Mouse (Mus musculus): ENCODE measurements at regions not wholly inside any gene's neighbourhood (a gene's known extent, or its start where the extent isn't known, plus 50 kb on each side); places are given as distances from the start of the nearest gene placed in this dataset.

DNA sequence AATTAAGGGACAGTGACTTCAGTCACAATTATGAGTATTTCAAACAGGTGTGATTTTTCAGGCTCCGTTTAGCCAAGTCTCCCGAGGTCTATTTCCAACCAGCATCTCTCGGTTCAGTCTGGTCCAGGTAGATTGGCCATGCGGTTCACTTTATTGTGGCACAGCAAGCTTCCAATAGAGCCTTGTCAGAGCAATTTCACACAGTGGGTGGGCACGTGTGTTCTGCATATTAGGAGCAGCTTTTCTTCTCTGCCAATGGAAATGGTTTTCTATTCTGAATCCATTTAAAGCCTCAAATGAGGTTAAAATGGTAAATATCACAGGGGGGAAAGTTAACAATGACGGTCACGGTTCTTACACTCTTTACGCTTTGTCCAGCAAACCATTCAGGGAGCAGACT lies 138.3 kb downstream of the Nsun3 start:
- no peak for ATAC-seq (replicated peaks; ENCODE audit: low FRiP score, low read depth)
- no peak overlapping the region for H3K4me3 ChIP-seq (replicated peaks; ENCODE audit: low read depth, low read length)
- no peak overlapping the region for H3K27ac ChIP-seq
- no peak for DNase-seq (ENCODE audit: low spot score)
- H3K4me2 ChIP-seq (ENCODE audit: low read length), result no peak overlapping the region
- H3K4me1 ChIP-seq (replicated peaks; ENCODE audit: insufficient read depth, low read length), result no peaks in the 10 kb centered on the region
- no peak for TF ChIP-seq CTCF (IDR thresholded peaks at IDR 0.05; ENCODE audit: low read depth)
- 78% methylated on average over 8 of the region's 8 CpGs for WGBS
- no peaks in the 10 kb centered on the region for H3K9me3 ChIP-seq (replicated peaks; ENCODE audit: low read length)
- H3K36me3 ChIP-seq (ENCODE audit: insufficient read depth, low read length), result no peaks in the 10 kb centered on the region
- no peak overlapping the region for H3K9ac ChIP-seq (ENCODE audit: low read depth, low read length)
- H3K27me3 ChIP-seq (ENCODE audit: insufficient read depth, low read length), result no peaks in the 10 kb centered on the region

DNA sequence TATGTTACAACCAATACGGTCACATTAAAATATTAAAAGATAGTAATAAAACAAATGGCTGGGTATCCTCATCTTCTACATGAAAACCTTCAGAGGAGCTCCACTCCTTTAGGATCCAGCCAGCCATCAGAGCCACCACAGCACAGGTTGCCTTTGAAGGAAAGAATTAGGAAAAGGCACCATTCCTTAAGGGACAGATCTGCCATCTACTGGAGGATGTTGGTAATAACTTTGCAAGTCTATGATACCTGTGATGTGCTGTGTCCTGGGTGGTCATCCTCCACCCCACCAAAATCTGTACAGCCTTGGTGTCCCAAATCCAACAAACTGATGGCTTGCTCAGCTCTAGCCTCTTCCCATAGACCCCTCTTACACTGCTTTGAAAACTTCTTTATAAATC lies 140.5 kb downstream of the Nsun3 start:
- Histone ChIP-seq H3K9ac (ENCODE audit: low read depth, low read length) (no peak overlapping the region), H3K27me3 (ENCODE audit: insufficient read depth, low read length) (no peaks in the 10 kb centered on the region), H3K4me2 (ENCODE audit: low read length) (no peak overlapping the region), H3K4me3 (replicated peaks; ENCODE audit: low read depth, low read length) (no peak overlapping the region), H3K9me3 (replicated peaks; ENCODE audit: low read length) (no peaks in the 10 kb centered on the region), H3K4me1 (replicated peaks; ENCODE audit: insufficient read depth, low read length) (no peaks in the 10 kb centered on the region), H3K27ac (no peak overlapping the region), H3K36me3 (ENCODE audit: insufficient read depth, low read length) (no peaks in the 10 kb centered on the region)
- WGBS, result 81% methylated on average over 1 of the region's 1 CpGs
- TF ChIP-seq CTCF (IDR thresholded peaks at IDR 0.05; ENCODE audit: low read depth), result peak; percentile 72
- ATAC-seq (replicated peaks; ENCODE audit: low FRiP score, low read depth), result 0 out of 2 replicates have a peak, but pooled peaks have one; percentile 21
- DNase-seq (ENCODE audit: low spot score), result peak; percentile 61

DNA sequence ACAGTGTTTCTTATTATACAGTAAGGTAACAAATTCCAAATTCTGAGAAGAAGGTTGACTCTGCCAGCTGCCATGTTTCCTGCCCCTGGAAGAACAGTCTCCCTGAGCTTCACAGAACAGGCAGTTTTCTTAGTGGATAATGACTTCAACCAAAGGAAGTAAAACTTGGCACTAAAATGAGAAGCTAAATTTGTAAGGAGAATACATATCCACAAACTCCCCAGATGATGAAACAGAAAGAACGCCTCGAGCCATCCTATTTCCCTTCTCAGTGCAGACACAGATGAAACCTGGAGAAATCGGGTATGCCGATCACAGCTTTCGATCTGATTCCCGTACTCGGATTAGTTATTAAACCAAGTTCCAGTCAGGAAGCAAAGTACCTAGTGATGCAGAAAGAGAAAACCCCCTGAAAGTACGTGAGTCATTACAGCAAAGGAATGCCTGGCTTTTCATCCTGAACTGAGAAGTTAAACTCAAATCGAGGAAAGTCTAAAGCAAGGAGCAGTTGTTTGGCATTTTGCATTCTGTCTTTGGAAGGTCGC lies 143.7 kb downstream of the Nsun3 start:
- Histone ChIP-seq H3K36me3 (ENCODE audit: insufficient read depth, low read length) (no peaks in the 10 kb centered on the region), H3K9me3 (replicated peaks; ENCODE audit: low read length) (no peaks in the 10 kb centered on the region), H3K27me3 (ENCODE audit: insufficient read depth, low read length) (no peaks in the 10 kb centered on the region), H3K9ac (ENCODE audit: low read depth, low read length) (no peak overlapping the region), H3K27ac (peak overlapping the region; percentile 42; the same call in 1 of the 2 replicates), H3K4me3 (replicated peaks; ENCODE audit: low read depth, low read length) (no peak overlapping the region), H3K4me2 (ENCODE audit: low read length) (peak overlapping the region; percentile 23; the same call in 1 of the 2 replicates), H3K4me1 (replicated peaks; ENCODE audit: insufficient read depth, low read length) (no peaks in the 10 kb centered on the region)
- no peak for TF ChIP-seq CTCF (IDR thresholded peaks at IDR 0.05; ENCODE audit: low read depth)
- 58% methylated on average over 10 of the region's 10 CpGs for WGBS
- DNase-seq (ENCODE audit: low spot score) (no peak), ATAC-seq (replicated peaks; ENCODE audit: low FRiP score, low read depth) (no peak; the same call in 1 of the 2 replicates)

GRCm38 (mm10) chr16:62623938-62624337 lies 162.7 kb downstream of the Nsun3 start:
- no peak for DNase-seq (ENCODE audit: low spot score)
- Histone ChIP-seq H3K4me1 (replicated peaks; ENCODE audit: insufficient read depth, low read length) (no peaks in the 10 kb centered on the region), H3K9ac (ENCODE audit: low read depth, low read length) (no peak overlapping the region), H3K9me3 (replicated peaks; ENCODE audit: low read length) (no peaks in the 10 kb centered on the region), H3K4me3 (replicated peaks; ENCODE audit: low read depth, low read length) (no peak overlapping the region), H3K4me2 (ENCODE audit: low read length) (no peak overlapping the region), H3K27ac (no peak overlapping the region), H3K27me3 (ENCODE audit: insufficient read depth, low read length) (no peaks in the 10 kb centered on the region), H3K36me3 (ENCODE audit: insufficient read depth, low read length) (no peaks in the 10 kb centered on the region)
- 69% methylated on average over 6 of the region's 6 CpGs for WGBS
- no peak for TF ChIP-seq CTCF (IDR thresholded peaks at IDR 0.05; ENCODE audit: low read depth)
- no peak for ATAC-seq (replicated peaks; ENCODE audit: low FRiP score, low read depth)

- no peak for ATAC-seq (replicated peaks; ENCODE audit: low FRiP score, low read depth)
- TF ChIP-seq CTCF (IDR thresholded peaks at IDR 0.05; ENCODE audit: low read depth), result no peak
- Histone ChIP-seq H3K4me1 (replicated peaks; ENCODE audit: insufficient read depth, low read length) (no peaks in the 10 kb centered on the region), H3K9me3 (replicated peaks; ENCODE audit: low read length) (no peaks in the 10 kb centered on the region), H3K36me3 (ENCODE audit: insufficient read depth, low read length) (no peaks in the 10 kb centered on the region), H3K27ac (no peak overlapping the region), H3K4me2 (ENCODE audit: low read length) (no peak overlapping the region), H3K4me3 (replicated peaks; ENCODE audit: low read depth, low read length) (no peak overlapping the region), H3K9ac (ENCODE audit: low read depth, low read length) (no peak overlapping the region), H3K27me3 (ENCODE audit: insufficient read depth, low read length) (no peaks in the 10 kb centered on the region)
- 87% methylated on average over 5 of the region's 5 CpGs for WGBS
- DNase-seq (ENCODE audit: low spot score), result no peak
These were observed 175.7 kb downstream of the Nsun3 start for GRCm38 (mm10) chr16:62610873-62611272.

DNA sequence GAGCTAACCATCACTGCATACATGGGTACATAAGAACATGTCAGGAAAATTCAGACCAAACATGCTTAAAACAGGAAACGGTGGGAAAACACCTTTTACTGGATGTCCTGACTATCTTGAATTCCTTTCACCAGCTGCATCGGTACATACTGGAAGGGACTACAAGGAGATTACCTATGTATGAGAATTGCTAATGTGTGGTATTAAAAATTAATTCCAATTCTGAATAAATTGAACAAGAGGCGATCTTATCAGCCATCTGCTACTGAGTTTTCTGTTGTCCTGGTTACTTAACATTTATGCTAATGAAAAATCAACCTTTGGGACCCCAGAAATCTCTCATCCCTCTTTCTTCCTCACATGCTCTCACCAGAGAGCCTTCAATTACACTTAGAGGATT lies 178.0 kb downstream of the Nsun3 start:
- no peaks in the 10 kb centered on the region for H3K27me3 ChIP-seq (ENCODE audit: insufficient read depth, low read length)
- no peak overlapping the region for H3K4me2 ChIP-seq (ENCODE audit: low read length)
- H3K9me3 ChIP-seq (replicated peaks; ENCODE audit: low read length), result no peaks in the 10 kb centered on the region
- TF ChIP-seq CTCF (IDR thresholded peaks at IDR 0.05; ENCODE audit: low read depth), result no peak
- no peak overlapping the region for H3K4me3 ChIP-seq (replicated peaks; ENCODE audit: low read depth, low read length)
- H3K4me1 ChIP-seq (replicated peaks; ENCODE audit: insufficient read depth, low read length), result no peaks in the 10 kb centered on the region
- H3K36me3 ChIP-seq (ENCODE audit: insufficient read depth, low read length), result no peaks in the 10 kb centered on the region
- DNase-seq (ENCODE audit: low spot score), result no peak
- H3K27ac ChIP-seq, result no peak overlapping the region
- H3K9ac ChIP-seq (ENCODE audit: low read depth, low read length), result no peak overlapping the region
- 85% methylated on average over 3 of the region's 3 CpGs for WGBS
- no peak for ATAC-seq (replicated peaks; ENCODE audit: low FRiP score, low read depth)

- Histone ChIP-seq H3K4me2 (ENCODE audit: low read length) (no peak overlapping the region), H3K4me3 (replicated peaks; ENCODE audit: low read depth, low read length) (no peak overlapping the region), H3K27me3 (ENCODE audit: insufficient read depth, low read length) (no peaks in the 10 kb centered on the region), H3K36me3 (ENCODE audit: insufficient read depth, low read length) (no peaks in the 10 kb centered on the region), H3K9ac (ENCODE audit: low read depth, low read length) (no peak overlapping the region), H3K27ac (no peak overlapping the region), H3K9me3 (replicated peaks; ENCODE audit: low read length) (no peaks in the 10 kb centered on the region), H3K4me1 (replicated peaks; ENCODE audit: insufficient read depth, low read length) (no peaks in the 10 kb centered on the region)
- 93% methylated on average over 1 of the region's 1 CpGs for WGBS
- peak; percentile 26; the same call in 1 of the 2 replicates for TF ChIP-seq CTCF (IDR thresholded peaks at IDR 0.05; ENCODE audit: low read depth)
- ATAC-seq (replicated peaks; ENCODE audit: low FRiP score, low read depth), result no peak
- DNase-seq (ENCODE audit: low spot score), result no peak
These were observed 180.7 kb downstream of the Nsun3 start for GRCm38 (mm10) chr16:62605920-62606319.
